Mouse (Mus musculus) liver, postnatal 0 days (tissue): Measurements from ENCODE around the gene Vps52.

Experiments used
- CTCF ChIP-seq: sonication (generic); IDR thresholded peaks from 2 replicates; pipeline ENCODE4 v1.5.1; 2016; ENCODE audit warnings: antibody characterized with exemption, low read depth
- EP300 ChIP-seq: IDR thresholded peaks from 2 replicates; pipeline ENCODE4 v1.6.1; 2016; ENCODE audit warnings: antibody characterized with exemption, low read depth, mild to moderate bottlenecking

GRCm38 (mm10) chr17:33936993-33937392 lies 18.6 kb upstream of the Vps52 start:
- TF ChIP-seq CTCF = no peak
- no peak for TF ChIP-seq EP300
